Mouse (Mus musculus): ENCODE measurements at regions not wholly inside any gene's neighbourhood (a gene's known extent, or its start where the extent isn't known, plus 50 kb on each side); places are given as distances from the start of the nearest gene placed in this dataset.

DNA sequence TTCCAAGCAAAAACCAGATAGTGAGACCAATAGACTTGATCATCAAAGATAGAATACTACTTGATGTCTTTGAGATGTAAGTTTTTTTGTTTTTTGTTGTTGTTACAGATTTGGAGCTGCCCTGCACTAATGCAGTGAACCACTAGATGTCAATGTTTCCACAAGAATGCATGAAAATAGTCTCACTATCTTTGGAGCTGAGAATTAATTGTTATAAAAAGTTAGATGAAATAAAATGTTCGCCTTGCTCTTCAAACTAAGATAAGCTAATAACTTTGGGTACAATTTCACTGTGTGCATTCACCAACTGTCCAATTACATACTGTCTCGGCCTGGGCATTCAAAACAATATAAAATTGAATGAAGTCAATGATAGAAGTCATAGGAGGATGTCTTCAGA lies 223.2 kb upstream of the Agtr1b start:
- DNase-seq (ENCODE audit: low read depth, low spot score) = peak; percentile 30

DNA sequence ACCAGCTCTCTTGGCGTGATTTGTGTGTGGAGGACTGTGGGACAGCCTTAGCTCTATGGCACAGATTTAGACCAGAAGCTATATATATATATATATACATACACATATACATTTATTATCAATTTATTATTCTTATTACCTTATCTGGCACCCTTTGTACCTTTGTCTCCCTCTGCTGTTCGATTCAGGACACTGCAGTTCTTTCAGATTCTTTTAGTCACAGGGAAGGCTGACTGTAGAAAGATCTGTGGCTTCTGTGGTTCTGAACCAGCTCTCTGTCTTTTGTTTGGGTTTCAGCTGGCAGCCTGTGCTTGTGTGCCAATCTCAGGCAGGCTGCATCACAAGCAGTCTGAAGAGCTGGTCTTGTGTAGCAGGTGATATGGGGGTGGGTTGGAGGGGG lies 184.6 kb upstream of the Agtr1b start:
- DNase-seq (ENCODE audit: low read depth, low spot score) = peak; percentile 33

DNA sequence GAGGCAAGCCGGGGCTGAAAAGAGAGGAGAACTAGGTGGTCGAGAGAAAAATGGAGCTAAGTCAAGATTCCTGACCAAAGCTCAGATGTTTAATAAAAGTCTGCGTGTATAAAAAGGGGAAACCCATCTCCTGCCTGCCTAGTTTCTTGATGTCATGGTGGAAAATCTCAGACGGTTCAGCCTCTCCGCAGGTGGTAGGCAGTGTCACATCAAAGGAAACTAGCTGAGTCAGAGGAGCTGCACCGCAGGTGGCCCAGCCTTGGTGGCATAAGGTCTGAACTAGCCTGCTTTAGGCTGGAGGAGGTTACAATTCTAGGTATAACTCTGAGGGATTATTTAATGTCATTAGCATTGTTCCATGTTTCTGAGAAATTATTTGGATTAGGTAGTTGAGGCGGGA lies 177.0 kb upstream of the Agtr1b start:
- DNase-seq (ENCODE audit: low read depth, low spot score) = peak; percentile 59

DNA sequence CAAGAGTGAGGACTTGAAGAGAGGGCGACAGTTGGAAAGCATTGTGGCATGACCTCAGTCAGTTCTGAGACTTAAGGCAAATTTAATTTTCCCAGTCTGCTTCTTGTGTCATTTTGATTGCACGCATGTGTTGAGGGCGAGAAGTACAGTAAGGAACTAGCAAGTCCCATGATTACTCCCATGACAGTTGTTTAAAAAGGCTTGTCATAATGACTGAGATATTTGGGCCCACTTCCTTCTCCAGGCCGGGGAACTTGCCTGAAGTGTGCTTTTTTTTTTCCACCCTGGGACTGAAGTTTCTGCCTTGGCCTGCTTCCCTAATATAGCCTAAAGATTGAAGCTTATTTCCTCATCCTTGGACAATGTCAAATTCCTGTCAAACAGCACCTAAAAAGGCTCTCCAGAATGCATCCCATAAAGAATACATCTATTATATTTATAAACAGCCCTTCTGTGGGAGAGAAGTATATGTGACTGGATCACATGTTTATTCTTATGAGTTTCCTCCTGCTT lies 171.6 kb upstream of the Agtr1b start:
- no peak for DNase-seq (ENCODE audit: low read depth, low spot score)

DNA sequence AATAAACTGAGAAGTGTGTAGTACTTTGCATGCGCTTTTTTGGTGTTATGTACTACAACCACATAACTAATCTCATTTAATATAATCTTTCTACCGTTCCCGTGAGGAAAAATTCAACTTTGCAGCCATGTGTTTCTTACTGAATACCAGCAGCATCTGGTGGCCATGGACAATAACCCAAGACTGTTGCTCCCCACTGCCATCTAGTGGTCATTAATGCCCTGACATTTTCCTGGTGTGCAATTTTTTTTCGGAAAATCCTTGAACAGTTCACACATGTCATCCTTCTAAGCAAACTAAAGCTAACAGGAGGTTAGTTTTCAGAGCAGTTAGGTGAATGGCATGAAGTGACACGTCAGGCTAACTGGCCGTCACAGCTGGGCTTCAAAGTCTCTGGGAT lies 153.8 kb upstream of the Agtr1b start:
- DNase-seq (ENCODE audit: low read depth, low spot score) = peak; percentile 63

DNA sequence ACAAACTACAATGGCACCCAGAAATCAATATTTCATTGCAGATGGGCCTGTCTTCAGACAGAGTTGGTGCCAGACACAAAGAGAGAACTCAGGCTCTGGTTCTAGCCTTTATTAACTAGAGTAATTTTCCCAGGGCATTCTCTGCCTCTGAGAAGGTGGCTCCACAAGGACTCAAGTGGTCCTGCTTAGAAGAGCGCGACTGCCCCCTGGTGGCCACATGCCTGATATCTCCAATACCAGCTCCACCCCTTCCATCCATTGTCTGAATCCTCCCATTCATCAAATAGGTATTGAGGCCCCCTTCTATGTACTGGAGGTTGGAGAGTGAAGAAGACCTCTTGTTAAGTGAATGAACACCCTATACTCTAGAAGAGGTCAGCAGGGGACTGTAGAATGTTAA lies 142.2 kb upstream of the Agtr1b start:
- DNase-seq (ENCODE audit: low read depth, low spot score) = peak; percentile 84

DNA sequence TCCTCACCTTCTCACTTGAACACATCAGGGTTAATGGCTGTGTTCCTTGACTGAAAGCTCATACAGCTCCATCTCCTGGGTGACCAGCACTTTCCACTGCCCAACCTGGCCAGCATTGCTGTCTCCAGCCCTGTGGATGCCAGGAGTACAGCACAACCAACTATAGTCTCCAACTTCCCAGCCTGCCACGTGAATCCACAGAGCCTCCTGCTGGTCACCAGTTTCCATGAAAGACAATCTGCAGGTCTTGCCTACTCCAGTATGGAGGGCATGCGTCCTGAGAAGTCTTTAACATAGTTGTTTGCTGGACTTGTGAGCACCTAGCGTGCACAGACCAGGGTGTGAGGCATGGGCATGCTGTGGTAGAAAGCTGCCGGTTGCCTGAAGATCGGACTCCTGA lies 138.6 kb upstream of the Agtr1b start:
- DNase-seq (ENCODE audit: low read depth, low spot score) = no peak

Data from ZHBTc4 (cell line).